Mouse (Mus musculus): ENCODE measurements around the gene Itprip. TPM values are rescaled to one million over a fixed set of nuclear protein-coding genes. Genes with fewer than 3 reads are reported as not detected.

Gene Itprip
- polyA plus RNA-seq, 1 experiment from 2014 or later = 20.3 TPM

DNA sequence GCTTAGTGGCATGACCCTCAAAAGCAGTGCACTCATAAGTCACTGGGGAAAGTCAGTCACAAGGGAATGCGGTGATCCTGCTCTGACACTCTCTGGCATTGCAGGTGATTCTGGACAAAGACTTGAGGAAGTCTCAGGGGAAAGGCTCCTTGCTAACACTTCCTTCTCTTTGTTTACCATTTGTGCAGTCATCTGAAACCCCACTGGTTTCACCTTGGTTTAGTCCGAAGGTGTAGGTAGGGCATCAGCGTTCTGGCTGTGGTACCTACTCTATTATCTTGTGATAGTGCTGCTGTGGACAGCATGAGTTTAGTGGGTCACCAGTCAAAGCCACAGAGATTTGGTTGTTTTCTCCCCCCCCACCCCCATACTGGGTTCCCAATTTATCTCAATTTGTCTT, 69.4 kb downstream of the Itprip start:
- Histone ChIP-seq H3K9ac (ENCODE audit: low read length) (no peak overlapping the region), H3K27me3 (ENCODE audit: control insufficient read depth, insufficient read depth, low read length) (no peaks in the 10 kb centered on the region), H3K4me2 (ENCODE audit: low read depth, severe bottlenecking) (no peak overlapping the region), H3K4me1 (ENCODE audit: control insufficient read depth, insufficient read depth, low read length) (no peaks in the 10 kb centered on the region), H3K4me3 (ENCODE audit: low read depth, low read length) (no peak overlapping the region), H3K27ac (replicated peaks; ENCODE audit: low read depth, low read length) (no peak overlapping the region), H3K36me3 (ENCODE audit: control insufficient read depth, insufficient read depth, low read length) (no peaks in the 10 kb centered on the region), H3K9me3 (ENCODE audit: control insufficient read depth, low read length) (no peaks in the 10 kb centered on the region)
- ATAC-seq (ENCODE audit: insufficient number of reproducible peaks, low FRiP score, low TSS enrichment, low read depth) (no peak), DNase-seq (ENCODE audit: low spot score) (no peak)
- 93% methylated on average over 3 of the region's 3 CpGs for WGBS

Small RNAs within 50 kb of the gene (microRNA-seq; reads per million reads assigned to microRNA genes)
- not detected for gene Gm22240

Other genes starting within 250 kb of the Itprip start
- 2.4 and 3.3 TPM in 2 replicates for gene Col17a1, start 227.2 kb downstream of the Itprip start, polyA plus RNA-seq (2014; fragmentation: Nextera tagmentation; extraction: Ambion mirVana)
- gene Sfr1, start 187.6 kb downstream of the Itprip start, polyA plus RNA-seq (2014; fragmentation: Nextera tagmentation; extraction: Ambion mirVana) = 311 and 312 TPM in 2 replicates
- 232 and 249 TPM in 2 replicates for gene Gsto1, start 64.3 kb downstream of the Itprip start, polyA plus RNA-seq (2014; fragmentation: Nextera tagmentation; extraction: Ambion mirVana)
- gene Gsto2, start 53.8 kb downstream of the Itprip start, polyA plus RNA-seq (2014; fragmentation: Nextera tagmentation; extraction: Ambion mirVana) = 0.78 and 1.1 TPM in 2 replicates
- gene Cfap43, start within 50 bp of the Itprip start, polyA plus RNA-seq (2014; fragmentation: Nextera tagmentation; extraction: Ambion mirVana) = 0.04 and 0.27 TPM in 2 replicates
- 0.09 TPM in 1 of 2 replicates, not detected in the other for gene Cfap58, start 18.4 kb upstream of the Itprip start, polyA plus RNA-seq (2014; fragmentation: Nextera tagmentation; extraction: Ambion mirVana)

Data from limb, embryonic 11.5 days (tissue).